Mouse (Mus musculus): Measurements from ENCODE around the gene Lyl1. TPM values are rescaled to one million over a fixed set of nuclear protein-coding genes. Genes with fewer than 3 reads are reported as not detected.

Gene Lyl1
- polyA plus RNA-seq, 1 experiment, result not detected

DNA sequence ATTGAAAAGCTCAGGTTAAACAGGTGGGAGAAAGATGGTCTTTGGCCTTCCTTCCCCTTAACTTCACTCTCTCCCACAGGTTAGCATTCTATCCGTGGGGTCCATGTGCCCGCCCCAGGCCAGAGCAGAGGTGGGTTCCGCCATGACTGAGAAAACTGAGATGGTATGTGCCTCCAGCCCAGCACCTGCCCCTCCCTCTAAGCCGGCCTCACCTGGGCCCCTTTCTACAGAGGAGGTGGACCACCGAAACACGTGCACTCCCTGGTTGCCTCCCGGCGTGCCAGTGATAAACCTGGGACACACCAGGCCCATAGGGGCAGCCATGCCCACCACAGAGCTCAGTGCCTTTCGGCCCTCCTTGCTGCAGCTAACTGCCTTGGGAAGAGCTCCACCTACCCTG lies 1.3 kb downstream of the Lyl1 start:
- no peaks in the 10 kb centered on the region for H3K4me1 ChIP-seq (ENCODE audit: control insufficient read depth, insufficient read depth, low read length)
- no peak overlapping the region for H3K4me3 ChIP-seq (ENCODE audit: insufficient read depth, low read length)
- no peak for TF ChIP-seq CTCF (IDR thresholded peaks at IDR 0.05; ENCODE audit: borderline replicate concordance, insufficient read depth, low read length)
- TF ChIP-seq POLR2A (IDR thresholded peaks at IDR 0.05; ENCODE audit: low read depth, low read length), result no peak
- H3K27ac ChIP-seq (ENCODE audit: insufficient read depth, low read length), result no peak overlapping the region

DNA sequence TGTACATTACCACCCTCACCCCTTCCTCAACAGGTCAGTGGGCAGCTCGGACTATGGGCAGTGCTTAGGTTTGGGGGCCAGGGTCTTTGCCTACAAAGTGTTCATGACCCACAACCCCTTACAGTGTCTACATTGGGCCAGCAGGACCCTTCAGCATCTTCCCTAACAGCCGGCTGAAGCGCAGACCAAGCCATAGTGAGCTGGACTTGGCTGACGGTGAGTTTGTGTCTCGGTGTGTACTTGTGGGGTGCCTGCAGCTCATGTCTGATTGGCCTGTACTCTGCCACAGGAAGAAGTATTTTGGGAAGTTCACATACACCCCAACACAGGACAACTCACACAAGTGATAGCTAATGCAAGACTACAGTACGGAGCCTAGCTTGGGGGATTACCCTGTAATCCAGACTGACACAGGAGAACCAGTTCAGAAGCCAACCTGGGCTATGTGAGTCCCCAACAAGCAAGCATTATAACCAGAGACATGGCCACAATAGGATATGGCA lies 1.8 kb downstream of the Lyl1 start:
- no peak for TF ChIP-seq POLR2A (IDR thresholded peaks at IDR 0.05; ENCODE audit: low read depth, low read length)
- no peak for TF ChIP-seq CTCF (IDR thresholded peaks at IDR 0.05; ENCODE audit: borderline replicate concordance, insufficient read depth, low read length)
- Histone ChIP-seq H3K27ac (ENCODE audit: insufficient read depth, low read length) (no peak overlapping the region), H3K4me3 (ENCODE audit: insufficient read depth, low read length) (no peak overlapping the region), H3K4me1 (ENCODE audit: control insufficient read depth, insufficient read depth, low read length) (no peaks in the 10 kb centered on the region)

DNA sequence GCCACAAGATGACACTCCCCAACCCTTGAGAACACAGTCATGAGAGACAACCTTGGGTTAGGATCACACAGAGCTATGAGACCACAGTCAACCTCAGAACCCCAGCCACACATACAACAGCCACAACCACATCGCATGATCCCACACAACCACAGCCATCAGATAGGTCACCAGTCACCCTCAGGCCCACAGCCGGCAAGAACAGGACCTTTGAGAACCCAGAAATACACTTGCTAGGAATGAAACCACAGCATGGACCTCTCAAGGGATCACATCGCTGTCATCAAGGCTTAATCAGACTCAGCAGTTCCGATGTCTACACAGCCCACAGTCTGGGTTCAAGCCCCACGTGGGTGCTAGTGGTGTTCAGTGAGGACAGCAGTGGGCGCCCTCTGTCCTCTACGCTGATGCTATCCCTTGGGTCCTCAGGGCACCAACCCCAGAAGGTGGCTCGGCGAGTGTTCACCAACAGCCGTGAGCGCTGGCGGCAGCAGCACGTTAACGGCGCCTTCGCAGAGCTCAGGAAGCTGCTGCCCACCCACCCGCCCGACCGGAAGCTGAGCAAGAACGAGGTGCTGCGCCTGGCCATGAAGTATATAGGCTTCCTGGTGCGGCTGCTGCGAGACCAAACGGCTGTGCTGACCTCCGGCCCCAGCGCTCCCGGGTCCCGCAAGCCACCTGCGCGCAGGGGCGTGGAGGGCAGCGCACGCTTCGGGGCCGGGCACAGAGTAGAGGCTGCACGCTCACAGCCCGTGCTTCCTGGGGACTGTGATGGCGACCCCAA lies 2.4 kb downstream of the Lyl1 start:
- Histone ChIP-seq H3K4me3 (ENCODE audit: insufficient read depth, low read length) (no peak overlapping the region), H3K4me1 (ENCODE audit: control insufficient read depth, insufficient read depth, low read length) (no peaks in the 10 kb centered on the region), H3K27ac (ENCODE audit: insufficient read depth, low read length) (no peak overlapping the region)
- no peak for TF ChIP-seq POLR2A (IDR thresholded peaks at IDR 0.05; ENCODE audit: low read depth, low read length)
- no peak for TF ChIP-seq CTCF (IDR thresholded peaks at IDR 0.05; ENCODE audit: borderline replicate concordance, insufficient read depth, low read length)

GRCm38 (mm10) chr8:84704356-84704755 lies 3.1 kb downstream of the Lyl1 start:
- no peak overlapping the region for H3K4me3 ChIP-seq (ENCODE audit: insufficient read depth, low read length)
- TF ChIP-seq POLR2A (IDR thresholded peaks at IDR 0.05; ENCODE audit: low read depth, low read length), result no peak
- TF ChIP-seq CTCF (IDR thresholded peaks at IDR 0.05; ENCODE audit: borderline replicate concordance, insufficient read depth, low read length), result peak; percentile 51; the same call in 1 of the 2 replicates
- H3K4me1 ChIP-seq (ENCODE audit: control insufficient read depth, insufficient read depth, low read length), result peaks cover under 1% of the 10 kb centered on the region; the same call in 1 of the 2 replicates
- no peak overlapping the region for H3K27ac ChIP-seq (ENCODE audit: insufficient read depth, low read length)

- TF ChIP-seq CTCF (IDR thresholded peaks at IDR 0.05; ENCODE audit: borderline replicate concordance, insufficient read depth, low read length) (no peak), POLR2A (IDR thresholded peaks at IDR 0.05; ENCODE audit: low read depth, low read length) (no peak)
- Histone ChIP-seq H3K4me3 (ENCODE audit: insufficient read depth, low read length) (no peak overlapping the region), H3K4me1 (ENCODE audit: control insufficient read depth, insufficient read depth, low read length) (peaks cover 2% of the 10 kb centered on the region), H3K27ac (ENCODE audit: insufficient read depth, low read length) (no peak overlapping the region)
These were observed 3.9 kb downstream of the Lyl1 start for GRCm38 (mm10) chr8:84704867-84705831.

- no peak overlapping the region for H3K27ac ChIP-seq (ENCODE audit: insufficient read depth, low read length)
- peaks cover 4% of the 10 kb centered on the region for H3K4me1 ChIP-seq (ENCODE audit: control insufficient read depth, insufficient read depth, low read length)
- H3K4me3 ChIP-seq (ENCODE audit: insufficient read depth, low read length), result no peak overlapping the region
- TF ChIP-seq POLR2A (IDR thresholded peaks at IDR 0.05; ENCODE audit: low read depth, low read length), result no peak
- TF ChIP-seq CTCF (IDR thresholded peaks at IDR 0.05; ENCODE audit: borderline replicate concordance, insufficient read depth, low read length), result no peak
These were observed 4.7 kb downstream of the Lyl1 start for GRCm38 (mm10) chr8:84705960-84706359.

DNA sequence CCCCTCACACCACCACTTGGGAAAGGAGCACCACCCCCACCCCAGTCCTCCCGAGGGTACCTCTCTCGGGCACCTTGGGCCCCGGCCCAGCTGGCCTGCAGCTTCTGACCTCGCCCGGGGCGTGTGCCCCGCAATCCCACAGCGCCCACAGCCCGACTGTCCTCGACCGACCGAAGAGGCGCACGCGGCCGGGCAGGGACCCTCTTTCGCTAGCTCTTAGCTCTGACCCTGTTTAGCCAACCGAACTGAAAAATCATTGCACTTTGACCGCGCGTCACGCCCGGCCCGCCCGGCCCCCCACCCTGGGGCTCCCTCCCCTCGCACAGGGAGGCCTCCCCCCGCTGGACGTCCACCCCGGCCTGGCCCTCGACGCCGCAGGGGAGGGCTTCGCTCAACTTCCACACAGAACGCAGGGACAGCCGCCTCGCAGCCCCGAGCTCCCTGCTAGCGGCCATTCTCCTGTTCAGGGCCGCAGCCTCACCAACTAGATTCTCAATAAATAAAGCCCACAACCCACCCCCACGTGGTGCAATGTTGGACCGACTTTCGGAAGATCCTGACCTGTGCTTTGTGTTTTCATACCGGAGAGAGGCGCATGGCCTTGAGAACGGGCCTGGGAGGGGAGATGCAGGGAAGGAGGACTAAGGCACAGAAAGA lies 5.5 kb downstream of the Lyl1 start:
- H3K4me3 ChIP-seq (ENCODE audit: insufficient read depth, low read length), result no peak overlapping the region
- H3K27ac ChIP-seq (ENCODE audit: insufficient read depth, low read length), result no peak overlapping the region
- TF ChIP-seq CTCF (IDR thresholded peaks at IDR 0.05; ENCODE audit: borderline replicate concordance, insufficient read depth, low read length) (no peak), POLR2A (IDR thresholded peaks at IDR 0.05; ENCODE audit: low read depth, low read length) (no peak)
- H3K4me1 ChIP-seq (ENCODE audit: control insufficient read depth, insufficient read depth, low read length), result peaks cover 9% of the 10 kb centered on the region

DNA sequence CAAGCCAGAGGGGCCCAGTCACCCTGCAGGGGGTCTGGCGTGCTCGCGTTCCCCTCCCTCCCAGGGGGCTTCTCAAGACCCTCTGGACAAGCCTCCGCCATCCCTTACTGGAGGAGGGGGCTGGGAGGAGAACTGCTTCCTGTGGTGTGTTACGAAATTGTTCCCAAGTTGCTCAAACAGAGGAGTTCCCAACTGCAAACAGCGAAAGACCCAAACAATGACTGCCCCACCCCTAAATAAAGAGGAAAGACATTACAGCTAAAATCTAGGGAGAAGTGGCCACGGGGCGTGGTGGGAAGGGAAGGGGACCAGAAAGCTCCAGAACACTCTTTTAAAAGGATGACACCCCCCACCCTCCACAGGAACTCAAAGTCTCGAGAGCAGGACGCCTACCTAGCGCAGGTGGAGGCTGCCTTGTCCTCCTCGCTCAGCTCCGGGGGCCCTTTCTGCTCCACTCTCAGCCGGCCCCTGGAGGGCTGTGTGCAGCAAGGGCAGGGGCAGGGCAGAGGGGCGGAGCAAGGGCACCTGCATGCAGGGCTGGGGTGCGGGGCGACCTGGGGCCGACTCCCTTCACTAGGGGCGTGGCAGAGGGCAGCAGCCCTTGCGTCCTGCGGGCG lies 6.1 kb downstream of the Lyl1 start:
- H3K27ac ChIP-seq (ENCODE audit: insufficient read depth, low read length), result no peak overlapping the region
- peaks cover 10% of the 10 kb centered on the region for H3K4me1 ChIP-seq (ENCODE audit: control insufficient read depth, insufficient read depth, low read length)
- H3K4me3 ChIP-seq (ENCODE audit: insufficient read depth, low read length), result no peak overlapping the region
- no peak for TF ChIP-seq POLR2A (IDR thresholded peaks at IDR 0.05; ENCODE audit: low read depth, low read length)
- no peak for TF ChIP-seq CTCF (IDR thresholded peaks at IDR 0.05; ENCODE audit: borderline replicate concordance, insufficient read depth, low read length)

- Histone ChIP-seq H3K4me1 (ENCODE audit: control insufficient read depth, insufficient read depth, low read length) (peaks cover 15% of the 10 kb centered on the region), H3K4me3 (ENCODE audit: insufficient read depth, low read length) (no peak overlapping the region), H3K27ac (ENCODE audit: insufficient read depth, low read length) (no peak overlapping the region)
- TF ChIP-seq CTCF (IDR thresholded peaks at IDR 0.05; ENCODE audit: borderline replicate concordance, insufficient read depth, low read length), result no peak
- no peak for TF ChIP-seq POLR2A (IDR thresholded peaks at IDR 0.05; ENCODE audit: low read depth, low read length)
These were observed 6.8 kb downstream of the Lyl1 start for GRCm38 (mm10) chr8:84708071-84708541.

Measured in embryonic fibroblast, embryonic 13.5 days (primary cell).